Mouse (Mus musculus) stomach, postnatal 0 days (tissue): Measurements from ENCODE around the gene Cwh43.

Source experiments
- CTCF ChIP-seq: IDR thresholded peaks from 2 replicates; pipeline ENCODE4 v1.5.1; 2016; ENCODE audit warnings: antibody characterized with exemption, low read depth, mild to moderate bottlenecking, moderate library complexity
- EP300 ChIP-seq: optimal IDR thresholded peaks from 2 replicates; pipeline ENCODE3; 2016; ENCODE audit warnings: antibody characterized with exemption

GRCm38 (mm10) chr5:73419045-73419695, 13.3 kb downstream of the Cwh43 start:
- no peak for TF ChIP-seq CTCF
- no peak for TF ChIP-seq EP300
